ENCODE assay signal across 37 mouse cellular contexts in genomic region chr14:54624976-54625375, GRCm38 (mm10). TPM values are rescaled to one million over a fixed set of nuclear protein-coding genes. Genes with fewer than 3 reads are reported as not detected.
DNase-seq lines count a peak whose midpoint lies in the region; ATAC-seq and TF ChIP-seq lines count a peak whose summit lies in the region.
"Had no signal": no experiment of that assay in that cellular context is flagged by ENCODE, and none has a peak within 500 bp of the region (broad histone marks: within the 10 kb centered on the region; RNA-seq: fewer than 3 reads in every experiment).

No protein-coding gene starts in this region.

- H3K9ac ChIP-seq in embryonic facial prominence, embryonic 13.5 days = peak overlapping the region; percentile 21; the same call in 1 of the 2 replicates
- H3K9ac ChIP-seq in heart, postnatal 0 days (replicated peaks; ENCODE audit: low read depth, low read length) = no peak overlapping the region
- 0 out of 2 replicates have a peak overlapping the region, but pooled peaks have one; percentile 4 for H3K9ac ChIP-seq in limb, embryonic 15.5 days
- H3K9ac ChIP-seq: forebrain, postnatal 0 days; intestine, embryonic 15.5 days; liver, embryonic 15.5 days; lung, embryonic 14.5 days; midbrain, embryonic 15.5 days had no signal

- H3K4me2 ChIP-seq in embryonic facial prominence, embryonic 13.5 days = no peak overlapping the region
- H3K4me2 ChIP-seq in heart, postnatal 0 days (ENCODE audit: low read depth, low read length) = no peak overlapping the region
- no peak overlapping the region for H3K4me2 ChIP-seq in limb, embryonic 15.5 days
- H3K4me2 ChIP-seq: heart, embryonic 11.5 days; intestine, embryonic 15.5 days; liver, embryonic 15.5 days; lung, embryonic 14.5 days; midbrain, embryonic 15.5 days had no signal

- TF ChIP-seq CTCF in heart, postnatal 0 days (IDR thresholded peaks at IDR 0.05; ENCODE audit: low read depth) = no peak

- no peak for TF ChIP-seq EP300 in heart, postnatal 0 days (IDR thresholded peaks at IDR 0.05; ENCODE audit: low read depth)

- no peak overlapping the region for H3K4me3 ChIP-seq in embryonic facial prominence, embryonic 13.5 days
- H3K4me3 ChIP-seq in embryonic facial prominence, embryonic 10.5 days = no peak overlapping the region
- H3K4me3 ChIP-seq in heart, postnatal 0 days (ENCODE audit: low read depth, low read length) = no peak overlapping the region
- no peak overlapping the region for H3K4me3 ChIP-seq in limb, embryonic 15.5 days
- no peak overlapping the region for H3K4me3 ChIP-seq in limb, embryonic 10.5 days
- H3K4me3 ChIP-seq: intestine, embryonic 15.5 days; layer of hippocampus, adult 2 months; liver, embryonic 15.5 days; midbrain, embryonic 15.5 days had no signal

- no peak for ATAC-seq in embryonic facial prominence, embryonic 13.5 days (ENCODE audit: insufficient number of reproducible peaks, insufficient read depth, low FRiP score, low TSS enrichment, low read depth)
- no peak for ATAC-seq in heart, postnatal 0 days (ENCODE audit: insufficient read depth, low read depth)
- ATAC-seq in limb, embryonic 15.5 days (ENCODE audit: insufficient number of reproducible peaks, low FRiP score, low TSS enrichment, low read depth) = no peak
- ATAC-seq: forebrain, postnatal 0 days; intestine, embryonic 15.5 days; midbrain, embryonic 15.5 days had no signal

- no peaks in the 10 kb centered on the region; the same call in 1 of the 2 replicates for H3K36me3 ChIP-seq in embryonic facial prominence, embryonic 13.5 days
- peaks cover 7% of the 10 kb centered on the region for H3K36me3 ChIP-seq in embryonic facial prominence, embryonic 10.5 days (replicated peaks)
- H3K36me3 ChIP-seq in heart, postnatal 0 days (replicated peaks; ENCODE audit: control insufficient read depth, insufficient read depth, low read length) = no peaks in the 10 kb centered on the region
- H3K36me3 ChIP-seq in limb, embryonic 15.5 days = no peaks in the 10 kb centered on the region
- peaks cover 8% of the 10 kb centered on the region; the same call in 1 of the 2 replicates for H3K36me3 ChIP-seq in limb, embryonic 10.5 days
- H3K36me3 ChIP-seq: intestine, embryonic 15.5 days; liver, embryonic 15.5 days; midbrain, embryonic 15.5 days had no signal

- DNase-seq in embryonic facial prominence, embryonic 10.5 days (ENCODE audit: low spot score) = no peak
- peak; percentile 1 for DNase-seq in heart, postnatal 0 days (ENCODE audit: low spot score)
- no peak for DNase-seq in heart, adult 11 months
- DNase-seq in limb, embryonic 10.5 days (ENCODE audit: low spot score) = no peak
- DNase-seq in cerebellum, adult 9-11 months = no peak
- DNase-seq: adrenal gland, postnatal 14 days; cerebellum, adult 11-12 months; forebrain, postnatal 0 days; gastrocnemius, postnatal 14 days; heart, postnatal 10 days; kidney, adult 2 months; kidney, postnatal 36 days; lung, embryonic 14.5 days; lung, postnatal 14 days; right cerebral cortex, adult 18-20 months; spleen, adult 18-20 months; thymus, adult 18-20 months; thymus, postnatal 25 days had no signal

- H3K27ac ChIP-seq in embryonic facial prominence, embryonic 13.5 days = no peak overlapping the region
- no peak overlapping the region; the same call in 1 of the 2 replicates for H3K27ac ChIP-seq in embryonic facial prominence, embryonic 10.5 days (replicated peaks)
- H3K27ac ChIP-seq in heart, postnatal 0 days (ENCODE audit: low read depth) = no peak overlapping the region
- no peak overlapping the region for H3K27ac ChIP-seq in limb, embryonic 15.5 days
- H3K27ac ChIP-seq in limb, embryonic 10.5 days = no peak overlapping the region
- H3K27ac ChIP-seq: hindbrain, postnatal 0 days; intestine, embryonic 15.5 days; layer of hippocampus, adult 2 months; liver, embryonic 15.5 days; midbrain, embryonic 15.5 days; stomach, postnatal 0 days had no signal

- no peaks in the 10 kb centered on the region for H3K27me3 ChIP-seq in embryonic facial prominence, embryonic 13.5 days
- H3K27me3 ChIP-seq in embryonic facial prominence, embryonic 10.5 days (replicated peaks; ENCODE audit: low read depth, poor library complexity, severe bottlenecking) = 0 out of 2 replicates have a peak, but pooled peaks cover 5% of the 10 kb centered on the region
- H3K27me3 ChIP-seq in heart, postnatal 0 days (ENCODE audit: control insufficient read depth, insufficient read depth, low read length) = no peaks in the 10 kb centered on the region
- no peaks in the 10 kb centered on the region for H3K27me3 ChIP-seq in limb, embryonic 15.5 days
- no peaks in the 10 kb centered on the region for H3K27me3 ChIP-seq in limb, embryonic 10.5 days (ENCODE audit: low read depth, poor library complexity, severe bottlenecking)
- H3K27me3 ChIP-seq: intestine, embryonic 15.5 days; midbrain, embryonic 15.5 days had no signal

- no peaks in the 10 kb centered on the region for H3K4me1 ChIP-seq in embryonic facial prominence, embryonic 13.5 days
- H3K4me1 ChIP-seq in embryonic facial prominence, embryonic 10.5 days = peaks cover 11% of the 10 kb centered on the region
- H3K4me1 ChIP-seq in heart, postnatal 0 days (ENCODE audit: control insufficient read depth, insufficient read depth) = no peaks in the 10 kb centered on the region
- H3K4me1 ChIP-seq in limb, embryonic 15.5 days = no peaks in the 10 kb centered on the region
- H3K4me1 ChIP-seq in limb, embryonic 10.5 days = no peaks in the 10 kb centered on the region
- H3K4me1 ChIP-seq: intestine, embryonic 15.5 days; midbrain, embryonic 15.5 days had no signal

- no peaks in the 10 kb centered on the region for H3K9me3 ChIP-seq in embryonic facial prominence, embryonic 13.5 days
- no peaks in the 10 kb centered on the region for H3K9me3 ChIP-seq in embryonic facial prominence, embryonic 10.5 days
- H3K9me3 ChIP-seq in heart, postnatal 0 days (replicated peaks; ENCODE audit: control insufficient read depth, low read length) = no peaks in the 10 kb centered on the region
- H3K9me3 ChIP-seq in limb, embryonic 15.5 days = no peaks in the 10 kb centered on the region
- H3K9me3 ChIP-seq in limb, embryonic 10.5 days (replicated peaks) = no peaks in the 10 kb centered on the region
- H3K9me3 ChIP-seq: intestine, embryonic 15.5 days; liver, embryonic 15.5 days; midbrain, embryonic 15.5 days had no signal

- 52% methylated on average over 10 of the region's 10 CpGs for WGBS in embryonic facial prominence, embryonic 13.5 days
- WGBS in embryonic facial prominence, embryonic 10.5 days = 50% methylated on average over 10 of the region's 10 CpGs
- WGBS in heart, postnatal 0 days = 71% methylated on average over 10 of the region's 10 CpGs
- WGBS in limb, embryonic 15.5 days = 75% methylated on average over 10 of the region's 10 CpGs
- 81% methylated on average over 10 of the region's 10 CpGs for WGBS in limb, embryonic 10.5 days

RNA-seq across cellular contexts. Expression of gene Psmb11, which starts 3.7 kb away (rescaled TPM):
- 0.06 TPM in 1 of 2 replicates, not detected in the other for polyA plus RNA-seq in embryonic facial prominence, embryonic 13.5 days (2015; fragmentation: Nextera tagmentation; extraction: Ambion mirVana)
- polyA plus RNA-seq in embryonic facial prominence, embryonic 10.5 days (2016; fragmentation: Nextera tagmentation; extraction: Ambion mirVana) = 0.04 and 0.12 TPM in 2 replicates
- total RNA-seq in heart, postnatal 0 days (2014; rRNA removed; ENCODE audit: low replicate concordance) = not detected in 2 replicates
- polyA plus RNA-seq in heart, postnatal 0 days (2015; fragmentation: Nextera tagmentation; extraction: Ambion mirVana) = not detected in 2 replicates
- not detected in 2 replicates for polyA plus RNA-seq in limb, embryonic 15.5 days (2015; fragmentation: Nextera tagmentation; extraction: Ambion mirVana)
- polyA plus RNA-seq in limb, embryonic 10.5 days (2016; fragmentation: Nextera tagmentation; extraction: Ambion mirVana) = 0.13 and 0.14 TPM in 2 replicates
- total RNA-seq: adrenal gland, postnatal 14 days; forebrain, postnatal 0 days; gastrocnemius, postnatal 14 days; heart, postnatal 10 days; left cerebral cortex, postnatal 10 days; liver, adult 2 months had no signal
- polyA plus RNA-seq: embryonic facial prominence, embryonic 11.5 days; forebrain, embryonic 11.5 days; heart, embryonic 11.5 days; intestine, embryonic 15.5 days; kidney, adult 2 months; liver, adult 2 months; liver, embryonic 15.5 days; lung, embryonic 14.5 days; midbrain, embryonic 15.5 days; stomach, postnatal 0 days had no signal

RNA-seq across cellular contexts. Expression of gene Psmb5, which starts 7.2 kb away (rescaled TPM):
- 390 and 393 TPM in 2 replicates for polyA plus RNA-seq in embryonic facial prominence, embryonic 13.5 days (2015; fragmentation: Nextera tagmentation; extraction: Ambion mirVana)
- 486 and 490 TPM in 2 replicates for polyA plus RNA-seq in embryonic facial prominence, embryonic 10.5 days (2016; fragmentation: Nextera tagmentation; extraction: Ambion mirVana)
- total RNA-seq in heart, postnatal 0 days (2014; rRNA removed; ENCODE audit: low replicate concordance) = 207 TPM in 2 replicates
- polyA plus RNA-seq in heart, postnatal 0 days (2015; fragmentation: Nextera tagmentation; extraction: Ambion mirVana) = 342 and 350 TPM in 2 replicates
- polyA plus RNA-seq in limb, embryonic 15.5 days (2015; fragmentation: Nextera tagmentation; extraction: Ambion mirVana) = 343 and 373 TPM in 2 replicates
- polyA plus RNA-seq in limb, embryonic 10.5 days (2016; fragmentation: Nextera tagmentation; extraction: Ambion mirVana) = 508 and 553 TPM in 2 replicates

RNA-seq across cellular contexts. Expression of gene Gm17606, which starts 15.8 kb away (rescaled TPM):
- not detected in 2 replicates for polyA plus RNA-seq in embryonic facial prominence, embryonic 13.5 days (2015; fragmentation: Nextera tagmentation; extraction: Ambion mirVana)
- not detected in 2 replicates for polyA plus RNA-seq in embryonic facial prominence, embryonic 10.5 days (2016; fragmentation: Nextera tagmentation; extraction: Ambion mirVana)
- total RNA-seq in heart, postnatal 0 days (2014; rRNA removed; ENCODE audit: low replicate concordance) = not detected in 2 replicates
- polyA plus RNA-seq in heart, postnatal 0 days (2015; fragmentation: Nextera tagmentation; extraction: Ambion mirVana) = not detected in 2 replicates
- 0.99 TPM in 1 of 2 replicates, not detected in the other for polyA plus RNA-seq in limb, embryonic 15.5 days (2015; fragmentation: Nextera tagmentation; extraction: Ambion mirVana)
- polyA plus RNA-seq in limb, embryonic 10.5 days (2016; fragmentation: Nextera tagmentation; extraction: Ambion mirVana) = not detected in 2 replicates
- total RNA-seq: adrenal gland, postnatal 14 days; forebrain, postnatal 0 days; gastrocnemius, postnatal 14 days; granulocyte monocyte progenitor cell, adult 5-6 weeks; heart, postnatal 10 days; hindbrain, postnatal 0 days; layer of hippocampus, adult 2 months; layer of hippocampus, postnatal 25 days; left cerebral cortex, postnatal 10 days; liver, adult 2 months; neutrophil, adult 5-6 weeks had no signal
- polyA plus RNA-seq: embryonic facial prominence, embryonic 11.5 days; forebrain, embryonic 11.5 days; forebrain, postnatal 0 days; heart, embryonic 11.5 days; hindbrain, postnatal 0 days; intestine, embryonic 15.5 days; kidney, adult 2 months; kidney, embryonic 16.5 days; limb, embryonic 11.5 days; liver, adult 2 months; liver, embryonic 15.5 days; lung, embryonic 14.5 days; midbrain, embryonic 15.5 days; neural tube, embryonic 11.5 days; stomach, postnatal 0 days had no signal

RNA-seq across cellular contexts. Expression of gene Cdh24, which starts 16.2 kb away (rescaled TPM):
- 6.8 and 7.9 TPM in 2 replicates for polyA plus RNA-seq in embryonic facial prominence, embryonic 13.5 days (2015; fragmentation: Nextera tagmentation; extraction: Ambion mirVana)
- 5.3 and 6.0 TPM in 2 replicates for polyA plus RNA-seq in embryonic facial prominence, embryonic 10.5 days (2016; fragmentation: Nextera tagmentation; extraction: Ambion mirVana)
- total RNA-seq in heart, postnatal 0 days (2014; rRNA removed; ENCODE audit: low replicate concordance) = 6.2 and 7.0 TPM in 2 replicates
- 0.41 and 0.47 TPM in 2 replicates for polyA plus RNA-seq in heart, postnatal 0 days (2015; fragmentation: Nextera tagmentation; extraction: Ambion mirVana)
- 3.7 and 4.2 TPM in 2 replicates for polyA plus RNA-seq in limb, embryonic 15.5 days (2015; fragmentation: Nextera tagmentation; extraction: Ambion mirVana)
- 7.1 and 8.1 TPM in 2 replicates for polyA plus RNA-seq in limb, embryonic 10.5 days (2016; fragmentation: Nextera tagmentation; extraction: Ambion mirVana)

RNA-seq across cellular contexts. Expression of gene 4931414P19Rik, which starts 19.2 kb away (rescaled TPM):
- polyA plus RNA-seq in embryonic facial prominence, embryonic 13.5 days (2015; fragmentation: Nextera tagmentation; extraction: Ambion mirVana) = 8.9 and 9.1 TPM in 2 replicates
- polyA plus RNA-seq in embryonic facial prominence, embryonic 10.5 days (2016; fragmentation: Nextera tagmentation; extraction: Ambion mirVana) = 9.3 and 12.4 TPM in 2 replicates
- 5.3 and 12.4 TPM in 2 replicates for total RNA-seq in heart, postnatal 0 days (2014; rRNA removed; ENCODE audit: low replicate concordance)
- 3.3 and 4.0 TPM in 2 replicates for polyA plus RNA-seq in heart, postnatal 0 days (2015; fragmentation: Nextera tagmentation; extraction: Ambion mirVana)
- 5.8 and 6.1 TPM in 2 replicates for polyA plus RNA-seq in limb, embryonic 15.5 days (2015; fragmentation: Nextera tagmentation; extraction: Ambion mirVana)
- 11.1 and 13.5 TPM in 2 replicates for polyA plus RNA-seq in limb, embryonic 10.5 days (2016; fragmentation: Nextera tagmentation; extraction: Ambion mirVana)
